Mouse (Mus musculus): ENCODE results near the gene Zbed4. TPM values are rescaled to one million over a fixed set of nuclear protein-coding genes. Genes with fewer than 3 reads are reported as not detected.

The Zbed4 gene
- polyA plus RNA-seq, 1 experiment from 2014 or later: 36.7 TPM

Other genes starting within 250 kb of the Zbed4 start
- not detected in 2 replicates for gene Zdhhc25, start 151.4 kb upstream of the Zbed4 start, polyA plus RNA-seq (2014; fragmentation: Nextera tagmentation; extraction: Ambion mirVana)
- gene Brd1, start 17.4 kb upstream of the Zbed4 start, polyA plus RNA-seq (2014; fragmentation: Nextera tagmentation; extraction: Ambion mirVana): 24.0 and 24.3 TPM in 2 replicates
- gene Alg12, start 67.7 kb downstream of the Zbed4 start, polyA plus RNA-seq (2014; fragmentation: Nextera tagmentation; extraction: Ambion mirVana): 11.0 and 11.3 TPM in 2 replicates
- gene Creld2, start 68.0 kb downstream of the Zbed4 start, polyA plus RNA-seq (2014; fragmentation: Nextera tagmentation; extraction: Ambion mirVana): 76.6 and 77.6 TPM in 2 replicates
- gene Pim3, start 110.5 kb downstream of the Zbed4 start, polyA plus RNA-seq (2014; fragmentation: Nextera tagmentation; extraction: Ambion mirVana): 34.5 and 37.4 TPM in 2 replicates
- gene Ttll8, start 202.8 kb downstream of the Zbed4 start, polyA plus RNA-seq (2014; fragmentation: Nextera tagmentation; extraction: Ambion mirVana): not detected in 2 replicates
- gene Mlc1, start 227.3 kb downstream of the Zbed4 start, polyA plus RNA-seq (2014; fragmentation: Nextera tagmentation; extraction: Ambion mirVana): 0.82 and 1.1 TPM in 2 replicates
- 0.39 TPM in 1 of 2 replicates, not detected in the other for gene Mov10l1, start 231.2 kb downstream of the Zbed4 start, polyA plus RNA-seq (2014; fragmentation: Nextera tagmentation; extraction: Ambion mirVana)

Data from embryonic facial prominence, embryonic 11.5 days (tissue).